Mouse (Mus musculus) lung, postnatal 14 days (tissue): ENCODE measurements around the gene Prpf3.
"Not testable (repeated sequence)": the region's sequence is repeated elsewhere in the genome, so short reads cannot be mapped to it uniquely, and the experiment has no call there.

Experiments
- DNase-seq: peaks from one replicate; pipeline ENCODE4 v3.0.0; 2021

Prpf3 gene

GRCm38 (mm10) chr3:95855502-95856089, at the start of gene Prpf3:
Gene Prpf3 (minus strand): TSS chr3:95855885.
- DNase-seq = peak; percentile 95

GRCm38 (mm10) chr3:95904568-95904967, 48.9 kb upstream of the Prpf3 start, which contains the start of gene Car14:
Gene Car14 (minus strand): TSS chr3:95904691.
- no peak for DNase-seq

- no peak for DNase-seq
These were observed 48.2 kb upstream of the Prpf3 start for GRCm38 (mm10) chr3:95903753-95904502.

GRCm38 (mm10) chr3:95902643-95903042, 47.0 kb upstream of the Prpf3 start:
- no peak for DNase-seq

GRCm38 (mm10) chr3:95902373-95902625, 46.6 kb upstream of the Prpf3 start:
- DNase-seq = no peak

GRCm38 (mm10) chr3:95901616-95902372, 46.1 kb upstream of the Prpf3 start:
- no peak for DNase-seq

GRCm38 (mm10) chr3:95899800-95900524, 44.3 kb upstream of the Prpf3 start:
- no peak for DNase-seq

- not testable (repeated sequence) for DNase-seq
These were observed 39.8 kb upstream of the Prpf3 start for GRCm38 (mm10) chr3:95895501-95895900.

- peak; percentile 77 for DNase-seq
These were observed 38.9 kb upstream of the Prpf3 start for GRCm38 (mm10) chr3:95894317-95895160.

GRCm38 (mm10) chr3:95893606-95894316, 38.1 kb upstream of the Prpf3 start, which contains the start of gene Aph1a:
Gene Aph1a (plus strand): TSS chr3:95893969.
- peak; percentile 94 for DNase-seq

GRCm38 (mm10) chr3:95893126-95893525, 37.4 kb upstream of the Prpf3 start:
- peak; percentile 57 for DNase-seq

- DNase-seq = peak; percentile 54
These were observed 36.7 kb upstream of the Prpf3 start for GRCm38 (mm10) chr3:95892066-95893052.

- peak; percentile 66 for DNase-seq
These were observed 35.8 kb upstream of the Prpf3 start, which contains the start of gene BC028528 for GRCm38 (mm10) chr3:95891211-95892065. Gene BC028528 (minus strand): TSS chr3:95892005.

GRCm38 (mm10) chr3:95889664-95890063, 34.0 kb upstream of the Prpf3 start:
- DNase-seq = no peak

GRCm38 (mm10) chr3:95887596-95887995, 31.9 kb upstream of the Prpf3 start:
- DNase-seq = no peak

GRCm38 (mm10) chr3:95884400-95884799, 28.7 kb upstream of the Prpf3 start:
- no peak for DNase-seq

- peak; percentile 87 for DNase-seq
These were observed 27.2 kb upstream of the Prpf3 start for GRCm38 (mm10) chr3:95882816-95883425.

GRCm38 (mm10) chr3:95881979-95882815, 26.5 kb upstream of the Prpf3 start, which contains the start of gene Ciart:
Gene Ciart (minus strand): TSS chr3:95882251.
- DNase-seq = peak; percentile 89
